Comparison of ENCODE assay signal across 9 mouse cellular contexts in the genomic region with DNA sequence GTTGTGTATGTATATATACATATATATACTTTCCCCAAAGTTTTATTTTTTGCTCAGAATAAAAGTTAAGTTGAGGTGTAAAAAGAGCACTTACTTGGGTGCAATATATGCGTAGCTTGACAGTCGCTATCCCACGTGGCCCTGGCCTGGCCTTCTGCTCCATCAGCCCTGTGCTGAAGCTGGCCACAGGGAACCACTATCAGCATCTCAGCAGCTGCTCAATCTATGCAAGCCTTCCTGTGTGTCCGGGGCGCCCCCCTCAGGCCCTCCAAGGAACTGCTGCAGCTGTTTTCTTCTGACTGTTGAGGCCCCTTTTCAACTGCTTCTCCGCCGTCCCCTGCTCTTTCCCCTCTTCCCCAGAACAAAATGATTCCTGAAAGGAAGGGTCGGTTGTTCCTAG. TPM values are rescaled to one million over a fixed set of nuclear protein-coding genes. Genes with fewer than 3 reads are reported as not detected.
DNase-seq lines count a peak whose midpoint lies in the region; ATAC-seq and TF ChIP-seq lines count a peak whose summit lies in the region.
"Had no signal": no experiment of that assay in that cellular context is flagged by ENCODE, and none has a peak within 500 bp of the region (broad histone marks: within the 10 kb centered on the region; RNA-seq: fewer than 3 reads in every experiment).

No protein-coding gene starts in this region.

- no peaks in the 10 kb centered on the region for H3K36me3 ChIP-seq in kidney, adult 2 months (ENCODE audit: control insufficient read depth, insufficient read depth, low read length)
- peaks cover 10% of the 10 kb centered on the region for H3K36me3 ChIP-seq in kidney, embryonic 14.5 days (ENCODE audit: control insufficient read depth, insufficient read depth, low read length)
- peaks cover 44% of the 10 kb centered on the region for H3K36me3 ChIP-seq in liver, embryonic 12.5 days
- H3K36me3 ChIP-seq in neural tube, embryonic 11.5 days (ENCODE audit: control insufficient read depth, insufficient read depth, low read length) = peaks cover 5% of the 10 kb centered on the region
- no peaks in the 10 kb centered on the region for H3K36me3 ChIP-seq in testis, adult 2 months (ENCODE audit: control insufficient read depth, insufficient read depth, low read length)

- no peak for TF ChIP-seq POLR2A in kidney, adult 2 months (IDR thresholded peaks at IDR 0.05; ENCODE audit: low read depth, low read length)
- no peak for TF ChIP-seq POLR2A in testis, adult 2 months (IDR thresholded peaks at IDR 0.05; ENCODE audit: control insufficient read depth, low read depth, low read length)

- H3K9ac ChIP-seq in kidney, embryonic 14.5 days (ENCODE audit: low read depth, low read length) = no peak overlapping the region
- H3K9ac ChIP-seq in liver, embryonic 12.5 days = no peak overlapping the region
- H3K9ac ChIP-seq in neural tube, embryonic 11.5 days (ENCODE audit: low read length) = no peak overlapping the region
- H3K9ac ChIP-seq: embryonic facial prominence, embryonic 12.5 days had no signal

- no peak overlapping the region for H3K27ac ChIP-seq in kidney, adult 2 months (ENCODE audit: insufficient read depth, low read depth, low read length)
- no peak overlapping the region for H3K27ac ChIP-seq in kidney, embryonic 14.5 days (ENCODE audit: low read depth, low read length)
- H3K27ac ChIP-seq in liver, embryonic 12.5 days = no peak overlapping the region
- no peak overlapping the region for H3K27ac ChIP-seq in neural tube, embryonic 11.5 days (ENCODE audit: low read depth, low read length)
- H3K27ac ChIP-seq in testis, adult 2 months (ENCODE audit: control insufficient read depth, insufficient read depth, low read depth, low read length) = no peak overlapping the region
- H3K27ac ChIP-seq: embryonic facial prominence, embryonic 12.5 days had no signal

- DNase-seq in kidney, adult 2 months = peak; percentile 79
- DNase-seq in cerebellum, adult 9-10 months = peak; percentile 91
- peak; percentile 78 for DNase-seq in gastrocnemius, adult 18-20 months (ENCODE audit: low spot score)
- peak; percentile 89 for DNase-seq in kidney, postnatal 10 days
- peak; percentile 86 for DNase-seq in neural tube, embryonic 11.5 days (ENCODE audit: low spot score)

- no peaks in the 10 kb centered on the region for H3K9me3 ChIP-seq in kidney, embryonic 14.5 days (ENCODE audit: control insufficient read depth, low read length)
- no peaks in the 10 kb centered on the region for H3K9me3 ChIP-seq in liver, embryonic 12.5 days (replicated peaks)
- H3K9me3 ChIP-seq in neural tube, embryonic 11.5 days (ENCODE audit: control insufficient read depth, low read length) = no peaks in the 10 kb centered on the region
- H3K9me3 ChIP-seq: embryonic facial prominence, embryonic 12.5 days had no signal

- no peak overlapping the region for H3K4me2 ChIP-seq in kidney, embryonic 14.5 days (replicated peaks; ENCODE audit: low read depth, low read length)
- no peak overlapping the region for H3K4me2 ChIP-seq in liver, embryonic 12.5 days
- H3K4me2 ChIP-seq in neural tube, embryonic 11.5 days (ENCODE audit: low read depth) = no peak overlapping the region
- H3K4me2 ChIP-seq: embryonic facial prominence, embryonic 12.5 days had no signal

- peak; percentile 78 for TF ChIP-seq CTCF in kidney, adult 2 months (conservative IDR thresholded peaks at IDR 0.05; ENCODE audit: insufficient read depth, insufficient read length, low read depth, low read length)
- peak; percentile 72; the same call in 1 of the 2 replicates for TF ChIP-seq CTCF in testis, adult 2 months (IDR thresholded peaks at IDR 0.05; ENCODE audit: control insufficient read depth, insufficient read depth, insufficient replicate concordance, low read depth, low read length)

- 9% methylated on average over 8 of the region's 8 CpGs for WGBS in kidney, adult 2 months
- WGBS in kidney, embryonic 14.5 days = 12% methylated on average over 8 of the region's 8 CpGs
- WGBS in liver, embryonic 12.5 days (ENCODE audit: insufficient replicate concordance) = 5% methylated on average over 8 of the region's 8 CpGs
- 4% methylated on average over 8 of the region's 8 CpGs for WGBS in neural tube, embryonic 11.5 days

- H3K4me1 ChIP-seq in kidney, adult 2 months (ENCODE audit: control insufficient read depth, insufficient read depth, low read length) = peaks cover 9% of the 10 kb centered on the region
- peaks cover 19% of the 10 kb centered on the region for H3K4me1 ChIP-seq in kidney, embryonic 14.5 days (ENCODE audit: control insufficient read depth, insufficient read depth, low read length)
- H3K4me1 ChIP-seq in liver, embryonic 12.5 days = peaks cover 28% of the 10 kb centered on the region
- peaks cover 11% of the 10 kb centered on the region for H3K4me1 ChIP-seq in neural tube, embryonic 11.5 days (ENCODE audit: control insufficient read depth, insufficient read depth, low read length)
- peaks cover 15% of the 10 kb centered on the region for H3K4me1 ChIP-seq in testis, adult 2 months (ENCODE audit: control insufficient read depth, insufficient read depth, low read length)

- H3K4me3 ChIP-seq in kidney, adult 2 months (ENCODE audit: insufficient read depth, low read depth, low read length) = no peak overlapping the region
- no peak overlapping the region for H3K4me3 ChIP-seq in kidney, embryonic 14.5 days (ENCODE audit: low read length)
- no peak overlapping the region for H3K4me3 ChIP-seq in liver, embryonic 12.5 days
- H3K4me3 ChIP-seq in neural tube, embryonic 11.5 days (ENCODE audit: low read depth, low read length) = no peak overlapping the region
- no peak overlapping the region for H3K4me3 ChIP-seq in testis, adult 2 months (ENCODE audit: control insufficient read depth, low read depth, low read length)
- H3K4me3 ChIP-seq: embryonic facial prominence, embryonic 12.5 days had no signal

- no peaks in the 10 kb centered on the region for H3K27me3 ChIP-seq in kidney, adult 2 months (replicated peaks; ENCODE audit: control insufficient read depth, insufficient read depth, low read length)
- H3K27me3 ChIP-seq in kidney, embryonic 14.5 days (ENCODE audit: control insufficient read depth, insufficient read depth, low read length) = no peaks in the 10 kb centered on the region
- no peaks in the 10 kb centered on the region for H3K27me3 ChIP-seq in liver, embryonic 12.5 days (replicated peaks)
- no peaks in the 10 kb centered on the region for H3K27me3 ChIP-seq in neural tube, embryonic 11.5 days (ENCODE audit: control insufficient read depth, insufficient read depth, low read length)
- no peaks in the 10 kb centered on the region for H3K27me3 ChIP-seq in testis, adult 2 months (ENCODE audit: control insufficient read depth, insufficient read depth, low read length)
- H3K27me3 ChIP-seq: embryonic facial prominence, embryonic 12.5 days had no signal

- no peak for ATAC-seq in kidney, embryonic 14.5 days (ENCODE audit: low FRiP score, low TSS enrichment)
- peak; percentile 45 for ATAC-seq in liver, embryonic 12.5 days
- no peak for ATAC-seq in neural tube, embryonic 11.5 days (ENCODE audit: insufficient read depth, low FRiP score, low TSS enrichment)

RNA-seq across cellular contexts. Expression of a gene that starts 2.9 kb away (rescaled TPM):
- 34.3 TPM in 2 replicates for polyA plus RNA-seq in kidney, adult 2 months (2012; rRNA removed)
- polyA plus RNA-seq in kidney, embryonic 14.5 days (2014; fragmentation: Nextera tagmentation; extraction: Ambion mirVana) = 40.4 and 49.8 TPM in 2 replicates
- total RNA-seq in gastrocnemius, adult 18-20 months (2021) = 10 to 100 TPM; 10.4 to 11.9 TPM
- polyA plus RNA-seq in liver, embryonic 12.5 days (2016; fragmentation: Nextera tagmentation; extraction: Ambion mirVana) = 39.6 and 43.1 TPM in 2 replicates
- polyA plus RNA-seq in neural tube, embryonic 11.5 days (2014; fragmentation: Nextera tagmentation; extraction: Ambion mirVana) = 50.8 and 58.1 TPM in 2 replicates
- polyA plus RNA-seq in testis, adult 2 months (2012; rRNA removed) = 49.4 and 54.1 TPM in 2 replicates

RNA-seq across cellular contexts. Expression of a gene that starts 3.4 kb away (rescaled TPM):
- 57.8 and 69.5 TPM in 2 replicates for polyA plus RNA-seq in kidney, adult 2 months (2012; rRNA removed)
- 53.6 and 64.3 TPM in 2 replicates for polyA plus RNA-seq in kidney, embryonic 14.5 days (2014; fragmentation: Nextera tagmentation; extraction: Ambion mirVana)
- 10 to 100 TPM; 19.7 to 23.0 TPM for total RNA-seq in gastrocnemius, adult 18-20 months (2021)
- polyA plus RNA-seq in liver, embryonic 12.5 days (2016; fragmentation: Nextera tagmentation; extraction: Ambion mirVana) = 22.9 and 25.0 TPM in 2 replicates
- 36.5 and 41.5 TPM in 2 replicates for polyA plus RNA-seq in neural tube, embryonic 11.5 days (2014; fragmentation: Nextera tagmentation; extraction: Ambion mirVana)
- polyA plus RNA-seq in testis, adult 2 months (2012; rRNA removed) = 195 and 219 TPM in 2 replicates

RNA-seq across cellular contexts. Expression of a gene that starts 14.4 kb away (rescaled TPM):
- 0.27 and 0.33 TPM in 2 replicates for polyA plus RNA-seq in kidney, adult 2 months (2012; rRNA removed)
- 0.66 and 0.81 TPM in 2 replicates for polyA plus RNA-seq in kidney, embryonic 14.5 days (2014; fragmentation: Nextera tagmentation; extraction: Ambion mirVana)
- total RNA-seq in gastrocnemius, adult 18-20 months (2021) = under 1 TPM; 0.23 to 0.52 TPM
- polyA plus RNA-seq in liver, embryonic 12.5 days (2016; fragmentation: Nextera tagmentation; extraction: Ambion mirVana) = 0.06 and 0.08 TPM in 2 replicates
- 9.1 and 11.8 TPM in 2 replicates for polyA plus RNA-seq in neural tube, embryonic 11.5 days (2014; fragmentation: Nextera tagmentation; extraction: Ambion mirVana)
- polyA plus RNA-seq in testis, adult 2 months (2012; rRNA removed) = 0.23 and 0.32 TPM in 2 replicates

RNA-seq across cellular contexts. Expression of a gene that starts 33.1 kb away (rescaled TPM):
- 0.01 TPM in 1 of 2 replicates, not detected in the other for polyA plus RNA-seq in kidney, adult 2 months (2012; rRNA removed)
- polyA plus RNA-seq in kidney, embryonic 14.5 days (2014; fragmentation: Nextera tagmentation; extraction: Ambion mirVana) = 0.10 and 0.23 TPM in 2 replicates
- not detected for total RNA-seq in gastrocnemius, adult 18-20 months (2021)
- 0.04 TPM in 1 of 2 replicates, not detected in the other for polyA plus RNA-seq in liver, embryonic 12.5 days (2016; fragmentation: Nextera tagmentation; extraction: Ambion mirVana)
- polyA plus RNA-seq in neural tube, embryonic 11.5 days (2014; fragmentation: Nextera tagmentation; extraction: Ambion mirVana) = 3.7 and 4.0 TPM in 2 replicates
- polyA plus RNA-seq in testis, adult 2 months (2012; rRNA removed) = 7.2 and 9.3 TPM in 2 replicates

RNA-seq across cellular contexts. Expression of a gene that starts 45.7 kb away (rescaled TPM):
- polyA plus RNA-seq in kidney, adult 2 months (2012; rRNA removed) = 7.5 and 8.9 TPM in 2 replicates
- polyA plus RNA-seq in kidney, embryonic 14.5 days (2014; fragmentation: Nextera tagmentation; extraction: Ambion mirVana) = 13.7 and 17.5 TPM in 2 replicates
- total RNA-seq in gastrocnemius, adult 18-20 months (2021) = 10 to 100 TPM; 11.1 to 12.1 TPM
- 16.3 and 16.6 TPM in 2 replicates for polyA plus RNA-seq in liver, embryonic 12.5 days (2016; fragmentation: Nextera tagmentation; extraction: Ambion mirVana)
- polyA plus RNA-seq in neural tube, embryonic 11.5 days (2014; fragmentation: Nextera tagmentation; extraction: Ambion mirVana) = 15.3 and 16.0 TPM in 2 replicates
- polyA plus RNA-seq in testis, adult 2 months (2012; rRNA removed) = 61.0 and 64.0 TPM in 2 replicates
